Mouse (Mus musculus): Measurements from ENCODE around the gene Slc26a5. TPM values are rescaled to one million over a fixed set of nuclear protein-coding genes. Genes with fewer than 3 reads are reported as not detected.

The Slc26a5 gene
- not detected for polyA plus RNA-seq (2014; fragmentation: Illumina TruSeq; extraction: RNeasy Lipid Tissue Mini Kit (QIAGEN cat#74804); ENCODE audit: low read depth, low replicate concordance)

GRCm38 (mm10) chr5:21865346-21866107 is at the start of gene Slc26a5:
TSS of gene Slc26a5 (minus strand) at chr5:21865604.

GRCm38 (mm10) chr5:21785053-21785452 is 80.4 kb downstream of the Slc26a5 start, which contains the start of the genes Dnajc2 and Psmc2:
TSS of gene Dnajc2 (minus strand) at chr5:21785251.
TSS of gene Psmc2 (plus strand) at chr5:21785283.

Other genes with a start within 250 kb of the Slc26a5 start
- not detected for gene Fbxl13, start 220.0 kb downstream of the Slc26a5 start, polyA plus RNA-seq (2014; fragmentation: Illumina TruSeq; extraction: RNeasy Lipid Tissue Mini Kit (QIAGEN cat#74804); ENCODE audit: low read depth, low replicate concordance)
- 54.8 TPM for gene Armc10, start 219.8 kb downstream of the Slc26a5 start, polyA plus RNA-seq (2014; fragmentation: Illumina TruSeq; extraction: RNeasy Lipid Tissue Mini Kit (QIAGEN cat#74804); ENCODE audit: low read depth, low replicate concordance)
- gene Napepld, start 164.2 kb downstream of the Slc26a5 start, polyA plus RNA-seq (2014; fragmentation: Illumina TruSeq; extraction: RNeasy Lipid Tissue Mini Kit (QIAGEN cat#74804); ENCODE audit: low read depth, low replicate concordance) = 168 TPM
- gene Pmpcb, start 128.5 kb downstream of the Slc26a5 start, polyA plus RNA-seq (2014; fragmentation: Illumina TruSeq; extraction: RNeasy Lipid Tissue Mini Kit (QIAGEN cat#74804); ENCODE audit: low read depth, low replicate concordance) = 1,065 TPM
- gene Dnajc2, start 80.4 kb downstream of the Slc26a5 start, polyA plus RNA-seq (2014; fragmentation: Illumina TruSeq; extraction: RNeasy Lipid Tissue Mini Kit (QIAGEN cat#74804); ENCODE audit: low read depth, low replicate concordance) = 96.2 TPM
- 115 TPM for gene Psmc2, start 80.3 kb downstream of the Slc26a5 start, polyA plus RNA-seq (2014; fragmentation: Illumina TruSeq; extraction: RNeasy Lipid Tissue Mini Kit (QIAGEN cat#74804); ENCODE audit: low read depth, low replicate concordance)